Mouse (Mus musculus) colon, adult 2 months (tissue): ENCODE data around the gene Rbm45. TPM values are rescaled to one million over a fixed set of nuclear protein-coding genes. Genes with fewer than 3 reads are reported as not detected.

Experiments
- polyA plus RNA-seq: library from polyadenylated mRNA; depleted of rRNA; stranded (reverse); fragments of >200 nt; gene quantifications from 2 replicates; pipeline ENCODE4 v1.2.3, GENCODE M21; 2012; rRNA removed

Gene Rbm45
- 10.9 and 15.9 TPM in 2 replicates for polyA plus RNA-seq

GRCm38 (mm10) chr2:76369821-76370655 is at the start of gene Rbm45:
Gene Rbm45, plus strand, starts transcription at chr2:76369984.

DNA sequence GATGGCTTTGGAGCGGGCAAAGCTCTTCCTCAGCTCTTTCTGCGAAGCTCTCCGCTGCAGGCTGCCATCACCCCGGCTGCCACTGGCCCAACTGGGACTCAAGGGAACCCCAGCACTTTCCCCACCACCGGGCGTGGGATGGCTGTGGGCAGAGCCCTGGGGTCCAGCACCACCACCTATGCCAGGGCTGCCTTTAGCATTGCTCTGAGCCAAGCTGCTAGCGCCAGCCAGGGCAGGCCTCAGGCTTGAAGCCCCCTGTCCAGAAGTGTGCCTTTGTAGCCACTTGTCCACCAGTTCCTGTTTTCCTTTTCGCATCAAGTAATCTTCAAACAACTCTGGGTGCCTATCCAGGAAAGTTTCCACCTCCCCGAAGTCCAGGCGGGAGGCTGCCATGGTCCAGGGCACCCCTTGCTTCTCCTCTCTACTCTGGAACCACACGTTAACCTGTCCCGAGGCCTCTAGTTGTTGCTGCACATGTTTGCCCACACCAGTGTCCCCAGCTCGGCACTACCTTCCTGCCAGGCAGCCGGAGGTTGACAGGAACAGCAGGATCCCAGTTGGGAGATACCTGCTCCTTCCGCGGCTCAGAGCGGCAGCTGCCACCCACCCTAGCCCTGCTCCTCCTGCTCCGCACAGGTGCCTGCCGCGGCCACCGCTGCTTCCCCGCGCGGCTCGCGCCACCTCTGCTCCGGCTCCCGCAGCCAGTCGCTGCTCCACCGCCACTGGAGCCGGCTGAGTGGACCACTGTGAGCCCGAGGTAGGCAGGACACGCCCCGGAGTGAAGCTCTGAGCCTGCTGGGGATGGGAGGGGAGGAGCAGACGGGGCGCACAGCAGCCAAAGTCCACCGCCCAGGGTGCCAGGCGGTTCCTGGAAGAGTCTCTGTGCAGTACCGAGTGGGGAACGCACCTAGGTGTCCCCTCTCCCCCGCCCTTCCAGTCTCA is 31.3 kb upstream of the Rbm45 start, which contains the start of gene Pde11a:
TSS of gene Pde11a (minus strand) at position 560 of the 942 bp plus-strand sequence.

GRCm38 (mm10) chr2:76360226-76360625 is 9.6 kb upstream of the Rbm45 start, which contains the start of gene Cyct:
Gene Cyct, minus strand, starts transcription at chr2:76360450.

DNA sequence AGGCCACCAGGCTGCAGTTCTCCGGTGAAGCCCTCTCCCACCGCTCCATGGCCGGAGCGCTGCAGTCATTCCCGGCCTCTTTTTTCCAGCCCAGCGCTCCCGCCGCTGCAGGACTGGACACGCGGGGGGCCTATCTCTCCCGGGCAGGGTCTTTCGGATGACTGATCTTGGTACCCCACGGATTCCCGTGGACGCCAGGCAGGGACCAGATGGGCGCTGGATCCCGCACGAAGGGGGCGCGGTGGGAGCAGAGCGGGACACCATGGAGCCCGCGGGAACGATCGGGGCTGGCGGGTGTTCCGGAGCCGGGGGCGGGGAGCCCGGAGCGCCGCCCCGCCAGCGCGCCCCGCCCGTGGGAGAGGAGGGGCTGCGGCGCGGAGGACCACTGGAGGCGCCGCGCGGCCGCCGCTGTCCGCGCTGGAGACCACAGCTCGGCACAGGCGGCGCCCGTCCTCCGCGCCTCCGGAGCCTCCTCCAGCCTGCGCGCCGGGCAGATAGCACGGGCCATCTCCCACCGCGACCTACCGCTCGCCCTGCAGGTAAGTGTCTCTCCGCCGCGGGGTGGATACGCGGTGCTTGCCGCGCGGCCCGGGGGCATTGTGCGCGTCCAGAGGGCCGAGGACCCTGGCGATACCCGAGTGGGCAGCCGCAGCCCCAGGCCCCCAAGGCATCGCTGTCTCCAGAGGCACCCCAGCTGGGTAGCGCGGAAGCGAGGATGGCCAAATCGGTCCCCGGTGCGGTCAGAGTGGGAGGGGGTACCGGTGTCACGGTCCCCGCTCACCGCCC is 36.6 kb downstream of the Rbm45 start, which contains the start of gene Osbpl6:
TSS of gene Osbpl6 (plus strand) at position 358 of the 786 bp plus-strand sequence.

Other genes with a start within 250 kb of the Rbm45 start
- gene Pde11a, start 31.2 kb upstream of the Rbm45 start, polyA plus RNA-seq = 0.15 and 0.27 TPM in 2 replicates
- not detected in 2 replicates for gene Cyct, start 9.5 kb upstream of the Rbm45 start, polyA plus RNA-seq
- 15.3 and 26.4 TPM in 2 replicates for gene Osbpl6, start 36.5 kb downstream of the Rbm45 start, polyA plus RNA-seq